Mouse (Mus musculus): ENCODE results near the gene Vrk1. TPM values are rescaled to one million over a fixed set of nuclear protein-coding genes. Genes with fewer than 3 reads are reported as not detected.

The Vrk1 gene
- 68.3 and 80.2 TPM in 2 replicates for polyA plus RNA-seq (2015; fragmentation: Nextera tagmentation; extraction: Ambion mirVana)

DNA sequence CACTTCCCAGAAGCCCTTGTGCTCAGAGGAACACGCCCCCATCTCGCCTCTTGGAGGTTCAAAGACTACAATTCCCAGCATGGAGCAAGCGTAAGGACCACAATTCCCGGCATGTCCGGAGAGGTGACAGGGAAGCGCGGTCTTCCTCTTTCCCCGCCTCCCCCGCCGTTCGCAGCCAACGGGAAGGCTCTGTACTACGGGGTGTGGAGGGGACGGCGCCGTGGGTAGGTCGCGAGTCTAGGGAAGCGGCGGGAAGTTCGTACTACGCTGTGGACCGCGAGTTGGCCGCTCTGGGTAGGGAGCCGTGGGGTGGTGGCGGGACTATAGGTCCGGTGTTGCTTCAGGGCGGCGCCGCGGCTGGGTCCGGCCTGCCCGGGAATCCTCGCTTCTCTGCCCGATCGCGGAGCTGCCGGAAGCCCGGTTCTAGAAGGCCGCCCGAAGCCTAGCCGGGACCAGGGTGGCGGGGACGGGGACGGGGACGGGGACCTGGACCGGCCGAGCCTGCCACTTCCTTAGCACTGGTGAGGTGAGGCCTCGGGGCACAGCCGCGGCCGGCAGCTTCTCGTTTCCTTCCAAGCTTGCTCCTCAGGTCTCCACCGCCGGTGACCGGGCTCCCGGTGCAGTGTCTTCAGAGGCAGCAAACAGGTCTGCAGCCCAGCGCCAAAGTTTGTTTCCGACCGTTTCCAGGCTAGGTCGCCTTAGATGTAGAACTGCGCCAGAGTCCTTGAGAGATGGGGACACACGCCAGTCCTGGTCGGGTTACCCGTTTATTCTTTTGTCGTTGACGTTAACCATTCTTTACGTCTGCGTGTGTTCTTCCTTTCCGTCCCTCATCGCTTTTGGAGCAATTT is at the start of gene Vrk1:
TSS of gene Vrk1 (plus strand) at position 164 of the 851 bp plus-strand sequence.
- Histone ChIP-seq H3K4me1 (replicated peaks; ENCODE audit: control insufficient read depth, insufficient read depth, low read length) (peaks cover 13% of the 10 kb centered on the region), H3K27ac (ENCODE audit: low read length) (peak within 1 kb of the TSS; percentile 70), H3K4me2 (ENCODE audit: low read length) (peak within 1 kb of the TSS; percentile 74), H3K9ac (replicated peaks; ENCODE audit: low read depth, low read length) (peak within 1 kb of the TSS; percentile 79), H3K4me3 (replicated peaks; ENCODE audit: low read length) (peak within 1 kb of the TSS; percentile 94), H3K27me3 (replicated peaks; ENCODE audit: control insufficient read depth, insufficient read depth, low read length) (no peaks in the 10 kb centered on the region), H3K9me3 (ENCODE audit: control insufficient read depth, low read length) (no peaks in the 10 kb centered on the region), H3K36me3 (ENCODE audit: control insufficient read depth, insufficient read depth) (no peaks in the 10 kb centered on the region)
- ATAC-seq, result peak; percentile 100
- WGBS, result under 1% methylated on average over 71 of the region's 72 CpGs

DNA sequence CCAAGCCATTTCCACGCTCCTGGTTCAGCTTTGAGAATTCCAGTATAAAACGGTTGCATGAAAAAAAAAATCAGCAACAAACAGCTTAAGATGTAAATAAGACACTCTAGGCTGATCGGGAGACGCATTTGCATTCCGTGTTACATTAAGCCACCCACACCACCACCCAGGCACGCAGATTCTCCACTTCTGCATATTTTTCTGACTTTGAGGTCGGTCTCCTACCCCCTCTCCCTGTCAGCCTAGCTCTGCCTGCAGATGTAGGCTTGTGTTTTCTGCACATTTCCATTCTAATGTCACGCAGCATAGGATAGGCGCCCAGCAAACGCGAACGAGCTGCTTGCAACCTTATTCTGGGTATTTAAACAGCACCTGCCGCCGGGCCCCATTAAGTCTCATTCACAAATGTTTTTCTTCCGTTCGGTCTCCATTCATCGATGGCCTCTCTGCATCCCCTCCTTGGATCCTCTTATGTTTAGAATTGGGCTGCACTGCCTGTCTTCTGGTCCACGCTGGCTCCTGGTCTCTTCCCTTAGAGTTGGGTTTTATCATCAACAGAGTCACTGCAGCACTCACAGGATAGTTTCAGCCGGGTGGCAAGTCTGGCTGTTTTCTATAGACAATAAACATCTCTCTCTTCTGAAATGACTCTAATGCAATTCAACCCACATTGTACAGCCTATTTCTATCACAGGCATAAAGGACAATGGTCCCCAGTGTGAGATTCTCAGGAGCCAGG is 49.3 kb upstream of the Vrk1 start:
- peak overlapping the region; percentile 12; the same call in 1 of the 2 replicates for H3K4me3 ChIP-seq (replicated peaks; ENCODE audit: low read length)
- WGBS, result under 1% methylated on average over 19 of the region's 19 CpGs
- no peaks in the 10 kb centered on the region for H3K27me3 ChIP-seq (replicated peaks; ENCODE audit: control insufficient read depth, insufficient read depth, low read length)
- H3K4me1 ChIP-seq (replicated peaks; ENCODE audit: control insufficient read depth, insufficient read depth, low read length), result peaks cover 62% of the 10 kb centered on the region
- no peaks in the 10 kb centered on the region for H3K36me3 ChIP-seq (ENCODE audit: control insufficient read depth, insufficient read depth)
- H3K9me3 ChIP-seq (ENCODE audit: control insufficient read depth, low read length), result no peaks in the 10 kb centered on the region
- peak overlapping the region; percentile 97 for H3K27ac ChIP-seq (ENCODE audit: low read length)
- peak overlapping the region; percentile 51 for H3K9ac ChIP-seq (replicated peaks; ENCODE audit: low read depth, low read length)
- peak overlapping the region; percentile 46 for H3K4me2 ChIP-seq (ENCODE audit: low read length)
- ATAC-seq, result peak; percentile 44

DNA sequence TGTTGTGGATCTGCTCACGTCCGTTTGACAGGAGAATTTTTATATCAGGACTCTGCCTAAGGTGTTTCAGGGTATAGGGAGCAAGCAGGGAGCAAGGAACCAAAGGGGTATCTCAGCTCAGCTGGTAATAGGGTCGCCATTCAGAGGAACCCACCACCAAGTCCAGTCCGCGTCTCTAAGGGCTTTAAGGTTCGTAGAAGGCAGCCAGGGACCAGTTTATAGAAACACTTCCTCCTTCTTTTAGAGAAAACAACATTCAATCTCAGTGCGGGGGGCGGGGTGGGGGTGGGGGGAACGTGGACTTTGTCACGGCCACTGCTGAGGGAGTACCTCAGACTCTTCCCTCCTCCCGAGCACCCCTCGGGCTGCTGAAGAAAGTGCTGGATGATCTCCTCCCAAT is 48.4 kb upstream of the Vrk1 start:
- peaks cover 54% of the 10 kb centered on the region for H3K4me1 ChIP-seq (replicated peaks; ENCODE audit: control insufficient read depth, insufficient read depth, low read length)
- no peaks in the 10 kb centered on the region for H3K36me3 ChIP-seq (ENCODE audit: control insufficient read depth, insufficient read depth)
- no peak for ATAC-seq
- WGBS, result 3% methylated on average over 12 of the region's 12 CpGs
- H3K27ac ChIP-seq (ENCODE audit: low read length), result peak overlapping the region; percentile 97
- H3K27me3 ChIP-seq (replicated peaks; ENCODE audit: control insufficient read depth, insufficient read depth, low read length), result no peaks in the 10 kb centered on the region
- H3K9ac ChIP-seq (replicated peaks; ENCODE audit: low read depth, low read length), result peak overlapping the region; percentile 42
- peak overlapping the region; percentile 94 for H3K4me2 ChIP-seq (ENCODE audit: low read length)
- H3K9me3 ChIP-seq (ENCODE audit: control insufficient read depth, low read length), result no peaks in the 10 kb centered on the region
- H3K4me3 ChIP-seq (replicated peaks; ENCODE audit: low read length), result no peak overlapping the region

DNA sequence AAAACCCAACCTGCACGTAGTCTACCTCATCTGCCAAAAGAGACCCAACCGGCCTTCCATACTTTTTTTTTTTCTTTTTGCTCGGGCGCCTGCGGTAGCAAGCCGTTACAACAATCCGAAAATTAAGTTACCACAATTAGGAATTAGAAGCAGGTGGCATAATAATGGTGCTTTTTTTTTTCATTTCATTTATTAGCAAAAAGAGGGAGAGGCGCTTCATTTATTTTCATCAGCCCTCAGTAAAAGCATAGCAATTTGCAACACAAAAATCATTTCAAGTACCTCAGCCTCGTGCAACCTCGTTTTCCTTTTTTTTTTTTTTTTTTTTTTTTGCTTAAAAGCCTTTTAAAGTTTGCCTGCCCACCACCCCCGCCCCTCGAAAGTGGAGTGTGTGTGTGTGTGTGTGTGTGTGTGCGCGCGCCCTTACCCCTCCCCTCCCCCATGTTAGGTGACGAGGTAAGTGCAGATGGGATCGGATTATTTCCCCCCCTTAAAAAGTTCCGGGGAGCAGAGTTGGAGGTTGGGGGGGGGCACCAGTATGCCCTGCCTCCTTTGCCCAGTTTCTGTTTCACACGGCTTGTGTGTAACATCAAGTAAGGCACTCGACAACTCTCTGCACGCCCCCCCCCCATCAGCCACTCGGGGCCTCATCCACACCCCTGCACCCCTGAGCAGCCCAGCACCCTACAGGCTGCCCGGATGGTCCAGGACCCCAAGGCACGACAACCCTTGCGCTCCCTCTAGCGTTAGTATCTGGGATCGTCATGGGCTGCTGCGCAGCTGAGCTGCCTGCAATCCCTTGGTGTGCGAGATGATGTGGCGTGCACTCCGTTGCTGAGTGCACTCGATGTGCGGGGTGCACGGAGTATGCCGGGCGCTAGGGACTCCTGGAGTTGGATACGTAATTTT is 47.7 kb upstream of the Vrk1 start:
- peak; percentile 91 for ATAC-seq
- WGBS, result 0% methylated on average over 34 of the region's 37 CpGs
- Histone ChIP-seq H3K36me3 (ENCODE audit: control insufficient read depth, insufficient read depth) (no peaks in the 10 kb centered on the region), H3K9me3 (ENCODE audit: control insufficient read depth, low read length) (no peaks in the 10 kb centered on the region), H3K4me2 (ENCODE audit: low read length) (peak overlapping the region; percentile 94), H3K9ac (replicated peaks; ENCODE audit: low read depth, low read length) (peak overlapping the region; percentile 65), H3K27me3 (replicated peaks; ENCODE audit: control insufficient read depth, insufficient read depth, low read length) (no peaks in the 10 kb centered on the region), H3K4me3 (replicated peaks; ENCODE audit: low read length) (peak overlapping the region; percentile 47), H3K27ac (ENCODE audit: low read length) (peak overlapping the region; percentile 97), H3K4me1 (replicated peaks; ENCODE audit: control insufficient read depth, insufficient read depth, low read length) (peaks cover 60% of the 10 kb centered on the region)

DNA sequence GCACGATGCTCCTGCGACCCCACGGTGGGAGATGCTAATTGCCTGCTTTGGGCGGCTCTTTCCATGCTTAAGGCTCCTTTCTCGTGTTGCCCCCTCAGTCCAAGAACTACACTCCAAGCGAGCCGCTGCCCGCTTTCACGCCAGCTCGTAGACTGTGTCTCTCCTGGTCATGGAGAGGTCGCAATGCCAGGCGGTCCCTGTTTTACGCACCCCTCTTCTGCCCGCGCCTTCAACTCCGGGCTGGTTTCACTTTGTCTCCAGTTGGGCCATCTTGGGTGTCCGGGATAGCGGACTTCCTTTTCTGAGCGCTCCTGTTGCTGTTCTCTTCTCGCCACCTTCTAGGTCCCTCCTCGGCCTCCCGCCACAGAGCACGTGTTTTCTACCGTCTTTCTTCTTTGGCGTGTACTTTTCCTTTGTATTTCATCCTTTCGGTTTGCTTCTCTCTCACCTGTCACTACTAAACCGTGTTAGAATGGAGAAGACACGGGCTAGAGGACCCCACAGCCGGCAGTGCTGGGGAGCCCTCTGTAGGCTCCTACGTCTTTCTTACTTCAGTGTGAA is 46.9 kb upstream of the Vrk1 start:
- ATAC-seq, result no peak
- H3K4me2 ChIP-seq (ENCODE audit: low read length), result peak overlapping the region; percentile 94
- H3K27me3 ChIP-seq (replicated peaks; ENCODE audit: control insufficient read depth, insufficient read depth, low read length), result no peaks in the 10 kb centered on the region
- 4% methylated on average over 30 of the region's 30 CpGs for WGBS
- H3K36me3 ChIP-seq (ENCODE audit: control insufficient read depth, insufficient read depth), result no peaks in the 10 kb centered on the region
- H3K27ac ChIP-seq (ENCODE audit: low read length), result peak overlapping the region; percentile 10
- H3K9ac ChIP-seq (replicated peaks; ENCODE audit: low read depth, low read length), result peak overlapping the region; percentile 65
- H3K4me3 ChIP-seq (replicated peaks; ENCODE audit: low read length), result peak overlapping the region; percentile 47
- H3K4me1 ChIP-seq (replicated peaks; ENCODE audit: control insufficient read depth, insufficient read depth, low read length), result peaks cover 60% of the 10 kb centered on the region
- H3K9me3 ChIP-seq (ENCODE audit: control insufficient read depth, low read length), result no peaks in the 10 kb centered on the region

DNA sequence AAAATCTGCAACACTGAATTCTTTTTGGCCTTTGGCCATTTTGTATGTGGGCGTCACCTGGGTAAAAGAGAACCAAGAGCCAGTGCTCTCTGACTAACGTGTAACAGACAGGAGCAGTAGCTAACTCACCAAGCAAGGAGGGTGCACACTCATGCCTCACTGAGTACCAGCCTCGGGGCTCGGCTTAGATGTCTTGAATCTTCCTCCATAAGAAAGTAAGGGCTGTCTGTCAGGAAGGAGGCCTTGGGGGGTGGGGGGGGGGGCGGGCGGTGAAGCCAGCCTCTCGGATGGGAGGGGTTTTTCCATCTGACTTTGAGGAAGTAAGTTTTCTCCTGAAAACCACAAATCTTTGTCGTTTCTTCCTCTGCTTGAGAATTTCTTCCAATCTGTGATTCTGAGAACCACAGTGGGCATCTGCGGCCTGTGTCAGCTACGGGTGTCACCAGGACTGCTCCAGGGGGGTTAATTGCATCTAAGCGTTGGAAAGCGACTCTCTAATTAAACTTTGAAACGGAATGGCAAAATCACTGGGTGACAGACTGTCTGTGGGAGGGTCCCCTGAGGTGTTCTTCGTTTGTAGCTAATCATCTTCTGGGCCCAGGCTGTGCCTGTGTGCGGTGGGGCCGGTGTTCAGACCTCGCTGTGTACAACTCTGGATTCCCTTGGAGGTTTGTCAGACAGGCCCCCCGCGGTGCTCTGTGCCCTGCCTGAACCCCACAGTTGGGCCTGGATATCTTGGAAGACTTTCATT is 43.0 kb upstream of the Vrk1 start:
- Histone ChIP-seq H3K27me3 (replicated peaks; ENCODE audit: control insufficient read depth, insufficient read depth, low read length) (no peaks in the 10 kb centered on the region), H3K4me1 (replicated peaks; ENCODE audit: control insufficient read depth, insufficient read depth, low read length) (peaks cover 28% of the 10 kb centered on the region), H3K9ac (replicated peaks; ENCODE audit: low read depth, low read length) (0 out of 2 replicates have a peak overlapping the region, but pooled peaks have one; percentile 29), H3K4me3 (replicated peaks; ENCODE audit: low read length) (no peak overlapping the region), H3K9me3 (ENCODE audit: control insufficient read depth, low read length) (peaks cover 2% of the 10 kb centered on the region; the same call in 1 of the 2 replicates), H3K27ac (ENCODE audit: low read length) (peak overlapping the region; percentile 28; the same call in 1 of the 2 replicates), H3K4me2 (ENCODE audit: low read length) (no peak overlapping the region), H3K36me3 (ENCODE audit: control insufficient read depth, insufficient read depth) (no peaks in the 10 kb centered on the region)
- WGBS, result 26% methylated on average over 17 of the region's 19 CpGs
- no peak for ATAC-seq

DNA sequence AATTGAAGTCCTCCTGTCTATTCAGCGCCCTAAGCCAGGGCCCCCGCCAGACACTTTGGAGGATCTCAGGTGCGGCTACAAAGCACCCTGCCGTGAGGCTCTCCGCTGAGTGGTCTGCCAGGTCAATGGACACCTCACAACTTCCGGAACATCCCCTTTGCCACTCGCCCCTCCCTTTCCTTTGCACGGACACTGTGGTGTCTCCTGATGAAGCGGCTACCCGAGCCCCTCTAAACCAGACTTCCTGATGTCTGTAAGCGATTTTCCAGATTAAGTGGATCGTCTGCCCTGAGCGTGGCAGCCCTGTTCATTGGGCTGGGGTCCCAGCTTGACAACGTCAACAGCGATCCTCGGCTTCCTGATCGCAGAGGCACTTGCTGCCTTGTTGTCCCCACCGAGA is 42.2 kb upstream of the Vrk1 start:
- ATAC-seq, result no peak
- no peak overlapping the region for H3K4me3 ChIP-seq (replicated peaks; ENCODE audit: low read length)
- no peaks in the 10 kb centered on the region for H3K36me3 ChIP-seq (ENCODE audit: control insufficient read depth, insufficient read depth)
- WGBS, result 16% methylated on average over 18 of the region's 18 CpGs
- H3K9ac ChIP-seq (replicated peaks; ENCODE audit: low read depth, low read length), result 0 out of 2 replicates have a peak overlapping the region, but pooled peaks have one; percentile 11
- H3K9me3 ChIP-seq (ENCODE audit: control insufficient read depth, low read length), result peaks cover 4% of the 10 kb centered on the region; the same call in 1 of the 2 replicates
- peak overlapping the region; percentile 22 for H3K4me2 ChIP-seq (ENCODE audit: low read length)
- peaks cover 24% of the 10 kb centered on the region for H3K4me1 ChIP-seq (replicated peaks; ENCODE audit: control insufficient read depth, insufficient read depth, low read length)
- no peaks in the 10 kb centered on the region for H3K27me3 ChIP-seq (replicated peaks; ENCODE audit: control insufficient read depth, insufficient read depth, low read length)
- no peak overlapping the region for H3K27ac ChIP-seq (ENCODE audit: low read length)

DNA sequence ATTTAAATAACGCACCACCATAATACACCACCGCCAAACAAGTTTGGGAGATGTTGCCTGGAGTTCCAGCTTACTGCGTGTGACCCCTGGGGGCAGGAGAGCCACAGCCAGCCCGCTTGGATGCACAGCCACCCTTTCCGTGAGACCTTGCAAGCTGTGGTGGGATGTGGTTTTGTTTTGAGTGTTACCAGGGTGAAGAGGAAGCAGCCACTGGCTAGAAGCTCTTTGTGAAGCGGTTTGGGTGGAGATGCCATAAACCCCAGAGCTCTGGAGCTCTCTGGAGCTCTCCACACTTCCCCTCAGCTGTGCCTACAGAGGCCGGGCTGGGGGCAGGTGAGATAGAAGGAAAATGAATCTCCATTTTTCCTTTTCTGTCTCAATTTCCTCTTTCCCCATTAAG is 38.8 kb upstream of the Vrk1 start:
- Histone ChIP-seq H3K27ac (ENCODE audit: low read length) (no peak overlapping the region), H3K4me1 (replicated peaks; ENCODE audit: control insufficient read depth, insufficient read depth, low read length) (peaks cover 25% of the 10 kb centered on the region), H3K36me3 (ENCODE audit: control insufficient read depth, insufficient read depth) (no peaks in the 10 kb centered on the region), H3K4me2 (ENCODE audit: low read length) (no peak overlapping the region), H3K9ac (replicated peaks; ENCODE audit: low read depth, low read length) (no peak overlapping the region), H3K27me3 (replicated peaks; ENCODE audit: control insufficient read depth, insufficient read depth, low read length) (no peaks in the 10 kb centered on the region), H3K9me3 (ENCODE audit: control insufficient read depth, low read length) (peaks cover 4% of the 10 kb centered on the region; the same call in 1 of the 2 replicates), H3K4me3 (replicated peaks; ENCODE audit: low read length) (no peak overlapping the region)
- ATAC-seq, result no peak
- WGBS, result 60% methylated on average over 7 of the region's 7 CpGs
